Mouse (Mus musculus) midbrain, embryonic 11.5 days (tissue): ENCODE measurements at regions not wholly inside any gene's neighbourhood (a gene's known extent, or its start where the extent isn't known, plus 50 kb on each side); places are given as distances from the start of the nearest gene placed in this dataset.
A peak's percentile ranks its signal among the peaks of the same experiment; 100 is the strongest.

Experiments
- ATAC-seq: fragments of 200-750 bp; cut with Nextera tagmentation; 2 replicates; pipeline ENCODE4 v1.8.0; 2017; ENCODE audit warnings: moderate TSS enrichment, moderate library complexity; ENCODE audit not compliant: low FRiP score
- DNase-seq: peaks from one replicate; pipeline ENCODE4 v3.0.0; 2015; ENCODE audit warnings: low spot score; ENCODE audit errors: missing footprints
- H3K27ac ChIP-seq: fragments of 300-500 bp; sonication (generic); 2 replicates; pipeline ENCODE4 v1.5.1; 2014; ENCODE audit warnings: low read depth, low read length
- H3K27me3 ChIP-seq: fragments of 300-500 bp; sonication (generic); 2 replicates; pipeline ENCODE4 v1.6.1; 2014; ENCODE audit warnings: mild to moderate bottlenecking, low read length, moderate library complexity, mixed read lengths; ENCODE audit not compliant: control insufficient read depth, insufficient read depth
- H3K36me3 ChIP-seq: fragments of 300-500 bp; sonication (generic); 2 replicates; pipeline ENCODE4 v1.6.1; 2014; ENCODE audit warnings: mild to moderate bottlenecking, low read length, moderate library complexity, mixed read lengths; ENCODE audit not compliant: control insufficient read depth, insufficient read depth
- H3K4me1 ChIP-seq: fragments of 300-500 bp; sonication (generic); 2 replicates; pipeline ENCODE4 v1.6.1; 2014; ENCODE audit warnings: low read length; ENCODE audit not compliant: control insufficient read depth, insufficient read depth
- H3K4me2 ChIP-seq: fragments of 300-500 bp; sonication (generic); 2 replicates; pipeline ENCODE4 v1.6.1; 2014; ENCODE audit warnings: mild to moderate bottlenecking, moderate library complexity
- H3K4me3 ChIP-seq: fragments of 300-500 bp; sonication (generic); 2 replicates; pipeline ENCODE4 v1.5.1; 2014; ENCODE audit warnings: low read depth, low read length
- H3K9ac ChIP-seq: fragments of 300-500 bp; sonication (generic); 2 replicates; pipeline ENCODE4 v1.6.1; 2014; ENCODE audit warnings: low read length
- H3K9me3 ChIP-seq: fragments of 300-500 bp; sonication (generic); 2 replicates; pipeline ENCODE4 v1.6.1; 2016; ENCODE audit warnings: low read length; ENCODE audit not compliant: control insufficient read depth
- WGBS: fragments of 180-500 bp; shearing (Covaris S2); extraction: QIAGEN DNeasy Blood & Tissue Kit; methylation state at CpG from one replicate; pipeline ENCODE4 v1.1.7; 2014; 5-methylcytosine and 5-hydroxymethylcytosine counted together

- Histone ChIP-seq H3K4me2 (no peak overlapping the region), H3K27me3 (no peaks in the 10 kb centered on the region), H3K27ac (no peak overlapping the region), H3K9me3 (no peaks in the 10 kb centered on the region), H3K4me1 (no peaks in the 10 kb centered on the region), H3K36me3 (no peaks in the 10 kb centered on the region), H3K9ac (no peak overlapping the region), H3K4me3 (no peak overlapping the region)
- 64% methylated on average over 6 of the region's 6 CpGs for WGBS
- ATAC-seq (no peak), DNase-seq (peak; percentile 92)
Measured at GRCm38 (mm10) chr5:101288358-101288757, 376.4 kb downstream of the Nkx6-1 start.

- Histone ChIP-seq H3K9ac (no peak overlapping the region), H3K36me3 (no peaks in the 10 kb centered on the region), H3K27ac (no peak overlapping the region), H3K4me2 (no peak overlapping the region), H3K9me3 (no peaks in the 10 kb centered on the region), H3K4me3 (no peak overlapping the region), H3K4me1 (no peaks in the 10 kb centered on the region), H3K27me3 (no peaks in the 10 kb centered on the region)
- ATAC-seq (no peak), DNase-seq (no peak)
- WGBS, result 76% methylated on average over 7 of the region's 7 CpGs
Measured at GRCm38 (mm10) chr5:101285941-101286340, 378.9 kb downstream of the Nkx6-1 start.

GRCm38 (mm10) chr5:101250474-101250873 is 405.0 kb downstream of the Gpat3 start:
- no peak overlapping the region for H3K9ac ChIP-seq
- H3K4me2 ChIP-seq, result no peak overlapping the region
- no peak overlapping the region for H3K27ac ChIP-seq
- H3K4me1 ChIP-seq, result no peaks in the 10 kb centered on the region
- no peak for DNase-seq
- ATAC-seq, result no peak
- 92% methylated on average over 3 of the region's 3 CpGs for WGBS
- H3K27me3 ChIP-seq, result no peaks in the 10 kb centered on the region
- no peak overlapping the region for H3K4me3 ChIP-seq
- no peaks in the 10 kb centered on the region for H3K36me3 ChIP-seq
- no peaks in the 10 kb centered on the region for H3K9me3 ChIP-seq

- H3K4me2 ChIP-seq, result no peak overlapping the region
- no peak for ATAC-seq
Measured at GRCm38 (mm10) chr5:101242651-101243050, 397.1 kb downstream of the Gpat3 start.

GRCm38 (mm10) chr5:101239298-101240118 is 394.0 kb downstream of the Gpat3 start:
- ATAC-seq, result no peak
- H3K4me3 ChIP-seq, result no peak overlapping the region

More at GRCm38 (mm10) chr5:101242651-101243050, 397.1 kb downstream of the Gpat3 start:
- no peak overlapping the region for H3K4me3 ChIP-seq
- H3K9ac ChIP-seq, result no peak overlapping the region
- no peak for DNase-seq
- 89% methylated on average over 2 of the region's 2 CpGs for WGBS
- H3K27me3 ChIP-seq, result no peaks in the 10 kb centered on the region
- no peak overlapping the region for H3K27ac ChIP-seq
- no peaks in the 10 kb centered on the region for H3K4me1 ChIP-seq
- no peaks in the 10 kb centered on the region for H3K36me3 ChIP-seq
- no peaks in the 10 kb centered on the region for H3K9me3 ChIP-seq

GRCm38 (mm10) chr5:101236163-101236693 is 390.7 kb downstream of the Gpat3 start:
- H3K4me2 ChIP-seq, result no peak overlapping the region
- no peaks in the 10 kb centered on the region for H3K4me1 ChIP-seq
- WGBS, result 78% methylated on average over 9 of the region's 9 CpGs
- H3K9ac ChIP-seq, result no peak overlapping the region
- H3K4me3 ChIP-seq, result no peak overlapping the region
- no peaks in the 10 kb centered on the region for H3K27me3 ChIP-seq
- no peak for ATAC-seq
- H3K36me3 ChIP-seq, result no peaks in the 10 kb centered on the region
- no peak overlapping the region for H3K27ac ChIP-seq
- DNase-seq, result no peak
- H3K9me3 ChIP-seq, result no peaks in the 10 kb centered on the region

More at GRCm38 (mm10) chr5:101239298-101240118, 394.0 kb downstream of the Gpat3 start:
- Histone ChIP-seq H3K4me1 (no peaks in the 10 kb centered on the region), H3K27ac (no peak overlapping the region), H3K9ac (no peak overlapping the region), H3K36me3 (no peaks in the 10 kb centered on the region), H3K9me3 (no peaks in the 10 kb centered on the region), H3K4me2 (no peak overlapping the region), H3K27me3 (no peaks in the 10 kb centered on the region)
- no peak for DNase-seq
- 83% methylated on average over 16 of the region's 16 CpGs for WGBS

- 96% methylated on average over 10 of the region's 10 CpGs for WGBS
- H3K36me3 ChIP-seq, result no peaks in the 10 kb centered on the region
- H3K27me3 ChIP-seq, result no peaks in the 10 kb centered on the region
- H3K9me3 ChIP-seq, result no peaks in the 10 kb centered on the region
- DNase-seq (no peak), ATAC-seq (no peak)
- no peak overlapping the region for H3K9ac ChIP-seq
- H3K4me3 ChIP-seq, result no peak overlapping the region
- no peak overlapping the region for H3K4me2 ChIP-seq
- no peaks in the 10 kb centered on the region for H3K4me1 ChIP-seq
- no peak overlapping the region for H3K27ac ChIP-seq
Measured at GRCm38 (mm10) chr5:101222390-101222789, 376.9 kb downstream of the Gpat3 start.

GRCm38 (mm10) chr5:101218082-101218481 is 372.6 kb downstream of the Gpat3 start:
- H3K27me3 ChIP-seq, result no peaks in the 10 kb centered on the region
- H3K36me3 ChIP-seq, result no peaks in the 10 kb centered on the region
- H3K4me1 ChIP-seq, result no peaks in the 10 kb centered on the region
- WGBS, result 83% methylated on average over 3 of the region's 3 CpGs
- H3K4me2 ChIP-seq, result no peak overlapping the region
- no peak overlapping the region for H3K4me3 ChIP-seq
- H3K9me3 ChIP-seq, result no peaks in the 10 kb centered on the region
- no peak overlapping the region for H3K27ac ChIP-seq
- DNase-seq (no peak), ATAC-seq (no peak)
- H3K9ac ChIP-seq, result no peak overlapping the region

GRCm38 (mm10) chr5:101216837-101217571 is 371.5 kb downstream of the Gpat3 start:
- no peak for DNase-seq
- WGBS, result 89% methylated on average over 10 of the region's 10 CpGs

More at GRCm38 (mm10) chr5:101216837-101217571, 371.5 kb downstream of the Gpat3 start:
- H3K4me1 ChIP-seq, result no peaks in the 10 kb centered on the region
- H3K9me3 ChIP-seq, result no peaks in the 10 kb centered on the region
- H3K36me3 ChIP-seq, result no peaks in the 10 kb centered on the region
- H3K4me3 ChIP-seq, result no peak overlapping the region
- no peak overlapping the region for H3K4me2 ChIP-seq
- H3K27me3 ChIP-seq, result no peaks in the 10 kb centered on the region
- H3K27ac ChIP-seq, result no peak overlapping the region
- H3K9ac ChIP-seq, result no peak overlapping the region
- ATAC-seq, result no peak
